Mouse (Mus musculus) intestine, postnatal 0 days (tissue): ENCODE results near the gene Adarb1. TPM values are rescaled to one million over a fixed set of nuclear protein-coding genes. Genes with fewer than 3 reads are reported as not detected.

Experiments used
- ATAC-seq: fragments of 200-750 bp; cut with Nextera tagmentation; 2 replicates; pipeline ENCODE4 v1.8.0; 2017; ENCODE audit warnings: mild to moderate bottlenecking, moderate TSS enrichment, moderate library complexity
- H3K27ac ChIP-seq: fragments of 300-500 bp; sonication (generic); 2 replicates; pipeline ENCODE4 v1.5.1; 2014; ENCODE audit warnings: mild to moderate bottlenecking, low read depth, low read length, moderate library complexity
- H3K27me3 ChIP-seq: fragments of 300-500 bp; sonication (generic); replicated peaks from 2 replicates; pipeline ENCODE4 v1.6.1; 2014; ENCODE audit warnings: low read length, mixed read lengths; ENCODE audit not compliant: control insufficient read depth, insufficient read depth
- H3K36me3 ChIP-seq: fragments of 300-500 bp; sonication (generic); 2 replicates; pipeline ENCODE4 v1.6.1; 2014; ENCODE audit warnings: mild to moderate bottlenecking, moderate library complexity; ENCODE audit not compliant: control insufficient read depth, insufficient read depth
- H3K4me1 ChIP-seq: fragments of 300-500 bp; sonication (generic); replicated peaks from 2 replicates; pipeline ENCODE4 v1.6.1; 2014; ENCODE audit warnings: antibody characterized with exemption, low read length, mixed read lengths; ENCODE audit not compliant: control insufficient read depth, insufficient read depth
- H3K4me2 ChIP-seq: fragments of 300-500 bp; sonication (generic); replicated peaks from 2 replicates; pipeline ENCODE4 v1.6.1; 2014; ENCODE audit warnings: low read depth, mild to moderate bottlenecking, moderate library complexity
- H3K4me3 ChIP-seq: fragments of 300-500 bp; sonication (generic); 2 replicates; pipeline ENCODE4 v1.5.1; 2014; ENCODE audit warnings: low read depth, low read length
- H3K9ac ChIP-seq: fragments of 300-500 bp; sonication (generic); 2 replicates; pipeline ENCODE4 v1.6.1; 2014; ENCODE audit warnings: mild to moderate bottlenecking, low read depth, low read length
- H3K9me3 ChIP-seq: fragments of 300-500 bp; sonication (generic); 2 replicates; pipeline ENCODE4 v1.6.1; 2016; ENCODE audit warnings: mixed run types; ENCODE audit not compliant: control insufficient read depth
- CTCF ChIP-seq: sonication (generic); IDR thresholded peaks from 2 replicates; pipeline ENCODE4 v1.5.1; 2016; ENCODE audit warnings: low read depth, mild to moderate bottlenecking, control low read depth, antibody characterized with exemption, moderate library complexity
- WGBS: fragments of 180-500 bp; shearing (Covaris S2); extraction: QIAGEN DNeasy Blood & Tissue Kit; methylation state at CpG from one replicate; pipeline ENCODE4 v1.1.7; 2014; 5-methylcytosine and 5-hydroxymethylcytosine counted together
- polyA plus RNA-seq: library from polyadenylated mRNA; unstranded; fragments of >200 nt; fragmentation: Nextera tagmentation; extraction: Ambion mirVana; gene quantifications from 2 replicates; pipeline ENCODE4 v1.2.1, GENCODE M21; 2015

The Adarb1 gene
- polyA plus RNA-seq, 1 experiment from 2014 or later, result 1.5 TPM

DNA sequence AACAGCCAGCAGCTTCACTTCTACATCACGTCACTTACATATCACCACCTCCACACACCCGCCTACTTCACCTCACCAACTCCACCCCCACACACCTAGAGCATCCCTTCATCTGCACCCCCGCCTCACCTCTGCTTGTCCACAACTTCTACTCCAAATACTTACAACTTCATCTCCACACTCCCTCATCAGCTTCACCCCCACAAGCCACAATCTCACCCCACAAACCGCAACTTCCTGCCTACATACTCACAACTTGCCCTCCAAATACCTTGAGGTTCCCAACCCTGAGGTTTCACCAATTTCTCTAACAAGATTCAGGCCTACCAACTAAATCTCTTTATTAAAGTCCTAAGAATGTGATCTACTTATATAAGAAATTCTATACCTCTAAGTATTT lies 51.1 kb downstream of the Adarb1 start:
- Histone ChIP-seq H3K4me1 (no peaks in the 10 kb centered on the region), H3K4me2 (no peak overlapping the region), H3K27me3 (peaks cover 6% of the 10 kb centered on the region; the same call in 1 of the 2 replicates), H3K9ac (no peak overlapping the region), H3K27ac (no peak overlapping the region), H3K4me3 (no peak overlapping the region), H3K9me3 (no peaks in the 10 kb centered on the region), H3K36me3 (no peaks in the 10 kb centered on the region)
- 84% methylated on average over 4 of the region's 4 CpGs for WGBS
- no peak for ATAC-seq
- TF ChIP-seq CTCF, result no peak

DNA sequence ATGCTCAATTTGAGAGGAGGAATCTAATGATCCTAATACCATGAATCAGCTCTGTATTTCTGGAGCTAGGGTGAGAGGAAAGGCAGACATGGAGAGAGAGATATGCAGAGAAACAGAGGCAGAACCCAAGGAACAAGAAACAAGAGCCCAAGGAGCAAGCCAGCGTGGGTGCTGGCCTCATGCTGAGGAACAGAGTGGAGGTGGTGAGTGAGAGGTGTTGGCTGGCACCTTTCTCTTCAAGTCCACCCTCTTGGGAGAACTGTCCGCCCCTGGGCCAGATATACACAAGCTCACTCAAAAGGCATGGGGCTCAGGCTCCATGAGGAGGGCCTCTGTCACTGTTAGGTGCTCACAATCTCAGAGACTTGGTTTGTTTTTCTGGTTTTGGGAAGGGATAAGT lies 52.9 kb downstream of the Adarb1 start:
- Histone ChIP-seq H3K9ac (no peak overlapping the region), H3K36me3 (no peaks in the 10 kb centered on the region), H3K9me3 (no peaks in the 10 kb centered on the region), H3K27ac (no peak overlapping the region), H3K27me3 (peaks cover 6% of the 10 kb centered on the region; the same call in 1 of the 2 replicates), H3K4me2 (no peak overlapping the region), H3K4me3 (no peak overlapping the region), H3K4me1 (no peaks in the 10 kb centered on the region)
- ATAC-seq, result no peak
- WGBS, result 93% methylated on average over 2 of the region's 2 CpGs
- TF ChIP-seq CTCF, result no peak

DNA sequence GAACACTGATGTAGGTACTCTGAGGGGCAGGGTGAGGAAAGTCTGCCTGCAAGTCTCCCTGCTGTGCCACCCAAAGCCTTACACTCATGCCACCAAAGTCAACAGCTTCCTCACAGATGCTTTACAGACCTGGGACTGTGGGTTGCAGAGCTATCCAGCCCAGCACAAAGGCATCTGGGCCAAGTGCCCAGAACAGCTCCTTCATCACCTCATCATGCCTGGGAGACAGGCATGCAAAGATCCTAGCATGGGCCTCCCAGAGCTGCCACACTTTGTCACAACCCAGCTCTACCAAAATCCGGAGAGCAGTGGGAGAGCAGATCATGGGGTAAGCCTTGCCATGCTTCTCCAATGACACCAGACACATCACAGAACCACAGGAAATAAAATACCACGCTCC lies 57.6 kb downstream of the Adarb1 start:
- TF ChIP-seq CTCF, result no peak
- Histone ChIP-seq H3K4me2 (no peak overlapping the region), H3K36me3 (no peaks in the 10 kb centered on the region), H3K27ac (no peak overlapping the region), H3K4me3 (no peak overlapping the region), H3K9ac (no peak overlapping the region), H3K27me3 (no peaks in the 10 kb centered on the region), H3K9me3 (no peaks in the 10 kb centered on the region), H3K4me1 (no peaks in the 10 kb centered on the region)
- WGBS, result 62% methylated on average over 2 of the region's 2 CpGs
- ATAC-seq, result no peak

DNA sequence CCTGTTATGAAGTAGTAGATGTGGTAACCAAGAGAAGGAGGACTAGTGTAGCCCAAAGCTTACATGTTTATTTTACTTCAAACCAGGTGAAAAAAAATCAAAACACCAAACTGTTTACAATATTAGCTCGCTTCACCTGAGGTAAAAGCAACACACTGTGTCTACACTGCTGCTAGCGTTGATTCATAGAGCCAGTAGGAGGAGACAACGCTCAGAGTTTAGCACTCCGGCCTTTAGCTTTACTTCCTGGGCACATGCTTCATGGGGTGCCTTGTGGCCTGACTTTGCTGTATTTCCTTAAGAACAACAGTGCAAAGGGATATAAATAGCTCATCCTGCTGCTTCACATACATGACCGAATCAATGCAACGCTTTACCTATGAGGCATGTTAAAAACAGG lies 60.1 kb downstream of the Adarb1 start:
- Histone ChIP-seq H3K9me3 (no peaks in the 10 kb centered on the region), H3K27me3 (no peaks in the 10 kb centered on the region), H3K9ac (no peak overlapping the region), H3K27ac (no peak overlapping the region), H3K4me2 (no peak overlapping the region), H3K36me3 (no peaks in the 10 kb centered on the region), H3K4me1 (no peaks in the 10 kb centered on the region), H3K4me3 (no peak overlapping the region)
- WGBS, result 73% methylated on average over 6 of the region's 6 CpGs
- TF ChIP-seq CTCF, result peak; percentile 61
- no peak for ATAC-seq

DNA sequence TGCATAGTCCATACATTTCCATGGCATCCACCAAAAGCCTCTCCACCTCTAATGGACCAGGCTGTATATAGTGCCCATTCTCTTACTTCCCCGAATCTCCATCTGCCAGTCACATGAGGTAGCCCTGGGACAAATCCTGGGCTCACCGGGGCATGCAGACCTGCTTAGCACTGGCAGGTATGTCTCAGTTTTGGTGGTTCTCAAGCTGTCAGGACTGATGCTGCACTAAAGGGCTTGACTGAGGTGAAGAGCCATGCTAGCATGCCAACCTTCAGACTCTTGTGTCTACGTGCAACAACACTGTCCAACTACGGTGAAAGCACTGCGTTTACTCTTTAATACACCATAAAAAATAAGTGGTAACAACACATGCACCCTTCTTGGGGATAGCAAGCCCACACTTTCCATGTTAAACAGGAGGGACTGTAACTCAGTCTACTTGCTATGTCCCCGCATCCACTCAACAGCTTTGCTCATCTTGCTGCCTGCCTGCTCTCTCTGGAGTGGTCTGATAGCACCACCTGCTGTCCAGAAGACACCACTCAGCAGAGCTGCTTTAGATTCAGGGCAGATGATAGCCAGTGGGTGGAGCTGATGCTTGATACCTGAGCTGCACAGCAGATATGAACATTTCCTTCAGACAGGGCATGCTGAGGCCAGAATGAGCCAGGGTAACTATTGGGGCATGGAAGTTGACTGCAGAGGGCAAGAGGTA lies 64.9 kb downstream of the Adarb1 start:
- Histone ChIP-seq H3K27ac (no peak overlapping the region), H3K9ac (no peak overlapping the region), H3K27me3 (no peaks in the 10 kb centered on the region), H3K4me3 (no peak overlapping the region), H3K4me2 (no peak overlapping the region), H3K9me3 (no peaks in the 10 kb centered on the region), H3K4me1 (no peaks in the 10 kb centered on the region), H3K36me3 (no peaks in the 10 kb centered on the region)
- peak; percentile 56; the same call in 1 of the 2 replicates for ATAC-seq
- WGBS, result 84% methylated on average over 6 of the region's 6 CpGs
- TF ChIP-seq CTCF, result peak; percentile 100

DNA sequence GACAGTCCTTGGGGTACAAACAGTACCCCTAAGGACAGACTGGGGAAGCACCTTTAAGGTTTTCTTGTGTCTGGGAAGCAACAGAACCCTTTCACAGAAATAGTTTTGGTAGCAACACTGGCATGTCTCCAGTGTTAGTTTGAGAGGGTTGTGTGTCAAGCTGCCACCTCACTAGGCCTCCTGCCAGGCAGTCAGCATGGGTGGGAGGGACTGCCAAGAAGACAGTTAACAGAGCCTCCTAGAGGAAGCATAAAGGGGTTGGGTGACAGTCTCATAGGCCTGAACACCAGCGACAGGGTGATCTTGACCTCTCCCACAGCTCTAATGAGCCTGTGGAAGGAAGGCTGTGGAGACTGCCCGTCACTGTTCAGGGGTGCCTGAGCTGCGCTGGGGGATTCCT lies 75.2 kb downstream of the Adarb1 start:
- ATAC-seq, result no peak
- Histone ChIP-seq H3K4me1 (no peaks in the 10 kb centered on the region), H3K27me3 (0 out of 2 replicates have a peak, but pooled peaks cover 3% of the 10 kb centered on the region), H3K4me3 (no peak overlapping the region), H3K27ac (no peak overlapping the region), H3K9ac (no peak overlapping the region), H3K9me3 (no peaks in the 10 kb centered on the region), H3K4me2 (no peak overlapping the region), H3K36me3 (no peaks in the 10 kb centered on the region)
- WGBS, result 75% methylated on average over 3 of the region's 3 CpGs
- TF ChIP-seq CTCF, result no peak
